In the genomic region with DNA sequence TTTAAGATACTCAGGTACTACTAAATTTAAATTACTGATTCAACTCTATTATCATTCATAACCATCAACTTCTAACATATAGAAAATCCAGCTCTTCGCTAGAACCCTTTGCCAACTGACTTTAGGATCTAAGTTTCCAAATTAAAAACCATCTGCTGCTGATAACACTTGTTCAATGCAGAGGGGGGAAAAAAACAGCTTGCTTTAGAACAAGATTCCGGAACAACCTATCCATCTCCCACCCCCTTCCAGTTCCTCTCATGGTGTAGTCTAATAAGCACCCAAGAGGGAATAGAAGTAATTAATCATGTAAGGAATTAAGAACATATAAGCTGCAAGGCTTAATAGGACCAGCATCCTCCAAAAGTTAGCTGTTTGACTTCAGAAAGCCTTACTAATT, we compare ENCODE assay signal across 7 mouse cellular contexts. TPM values are rescaled to one million over a fixed set of nuclear protein-coding genes. Genes with fewer than 3 reads are reported as not detected.
DNase-seq lines count a peak whose midpoint lies in the region; ATAC-seq lines count a peak whose summit lies in the region.

No protein-coding gene starts in this region.

- no peak for DNase-seq in forebrain, embryonic 11.5 days (ENCODE audit: low spot score)
- DNase-seq in urinary bladder, adult 18-20 months (ENCODE audit: low spot score in 2 of 2), result no peak
- DNase-seq in left cerebral cortex, adult 9 months (ENCODE audit: low spot score in 2 of 2), result no peak

- no peaks in the 10 kb centered on the region for H3K9me3 ChIP-seq in megakaryocyte, embryonic 14.5 days
- no peaks in the 10 kb centered on the region for H3K9me3 ChIP-seq in forebrain, embryonic 11.5 days (ENCODE audit: control insufficient read depth, low read length)
- H3K9me3 ChIP-seq in limb, embryonic 13.5 days, result no peaks in the 10 kb centered on the region
- no peaks in the 10 kb centered on the region for H3K9me3 ChIP-seq in stomach, embryonic 16.5 days (replicated peaks; ENCODE audit: control insufficient read depth, low read length)

- peak overlapping the region; percentile 97 for H3K4me3 ChIP-seq in megakaryocyte, embryonic 14.5 days (replicated peaks)
- peak overlapping the region; percentile 79 for H3K4me3 ChIP-seq in forebrain, embryonic 11.5 days (ENCODE audit: low read depth, low read length)
- peak overlapping the region; percentile 83 for H3K4me3 ChIP-seq in limb, embryonic 13.5 days
- peak overlapping the region; percentile 88 for H3K4me3 ChIP-seq in stomach, embryonic 16.5 days (replicated peaks; ENCODE audit: low read length)

- peaks cover 33% of the 10 kb centered on the region for H3K4me1 ChIP-seq in megakaryocyte, embryonic 14.5 days
- no peaks in the 10 kb centered on the region; the same call in 1 of the 2 replicates for H3K4me1 ChIP-seq in forebrain, embryonic 11.5 days (replicated peaks; ENCODE audit: control insufficient read depth, insufficient read depth, low read length)
- H3K4me1 ChIP-seq in limb, embryonic 13.5 days, result peaks cover 21% of the 10 kb centered on the region
- H3K4me1 ChIP-seq in stomach, embryonic 16.5 days (ENCODE audit: control insufficient read depth, insufficient read depth, low read length), result peaks cover 17% of the 10 kb centered on the region

- H3K36me3 ChIP-seq in megakaryocyte, embryonic 14.5 days (replicated peaks; ENCODE audit: low read length), result no peaks in the 10 kb centered on the region
- H3K36me3 ChIP-seq in forebrain, embryonic 11.5 days (ENCODE audit: control insufficient read depth, insufficient read depth, low read length), result no peaks in the 10 kb centered on the region
- H3K36me3 ChIP-seq in limb, embryonic 13.5 days, result no peaks in the 10 kb centered on the region
- no peaks in the 10 kb centered on the region for H3K36me3 ChIP-seq in stomach, embryonic 16.5 days (ENCODE audit: control insufficient read depth, insufficient read depth, low read length)

- 31% methylated on average over 2 of the region's 2 CpGs for WGBS in forebrain, embryonic 11.5 days
- WGBS in limb, embryonic 13.5 days, result 25% methylated on average over 2 of the region's 2 CpGs
- WGBS in stomach, embryonic 16.5 days, result 19% methylated on average over 2 of the region's 2 CpGs

- 0 out of 2 replicates have a peak overlapping the region, but pooled peaks have one; percentile 64 for H3K27ac ChIP-seq in forebrain, embryonic 11.5 days (ENCODE audit: low read depth, low read length)
- H3K27ac ChIP-seq in limb, embryonic 13.5 days, result no peak overlapping the region
- H3K27ac ChIP-seq in stomach, embryonic 16.5 days (ENCODE audit: low read length), result no peak overlapping the region

- H3K27me3 ChIP-seq in megakaryocyte, embryonic 14.5 days (replicated peaks), result no peaks in the 10 kb centered on the region
- no peaks in the 10 kb centered on the region for H3K27me3 ChIP-seq in forebrain, embryonic 11.5 days (ENCODE audit: control insufficient read depth, insufficient read depth, low read length)
- no peaks in the 10 kb centered on the region for H3K27me3 ChIP-seq in limb, embryonic 13.5 days
- no peaks in the 10 kb centered on the region for H3K27me3 ChIP-seq in stomach, embryonic 16.5 days (ENCODE audit: control insufficient read depth, insufficient read depth, low read length)

- H3K9ac ChIP-seq in forebrain, embryonic 11.5 days (ENCODE audit: low read length), result peak overlapping the region; percentile 74
- H3K9ac ChIP-seq in limb, embryonic 13.5 days, result peak overlapping the region; percentile 75
- peak overlapping the region; percentile 78; the same call in 1 of the 2 replicates for H3K9ac ChIP-seq in stomach, embryonic 16.5 days (ENCODE audit: low read length)

- peak overlapping the region; percentile 92 for H3K4me2 ChIP-seq in forebrain, embryonic 11.5 days (ENCODE audit: low read depth, low read length, severe bottlenecking)
- H3K4me2 ChIP-seq in limb, embryonic 13.5 days (replicated peaks), result peak overlapping the region; percentile 96
- peak overlapping the region; percentile 94 for H3K4me2 ChIP-seq in stomach, embryonic 16.5 days (ENCODE audit: low read depth, low read length)

- ATAC-seq in megakaryocyte, adult 5-6 weeks (ENCODE audit: poor library complexity, severe bottlenecking), result no peak
- no peak for ATAC-seq in forebrain, embryonic 11.5 days (replicated peaks; ENCODE audit: low FRiP score)
- ATAC-seq in limb, embryonic 13.5 days (ENCODE audit: low FRiP score, low read depth), result no peak
- no peak for ATAC-seq in stomach, embryonic 16.5 days (ENCODE audit: insufficient read depth, low FRiP score)

RNA-seq across cellular contexts. Expression of gene Lin54, which starts 1.2 kb away (rescaled TPM):
- 0.39 TPM in 1 of 2 replicates, not detected in the other for polyA plus RNA-seq in megakaryocyte, embryonic 14.5 days (2012; ENCODE audit: insufficient read depth, low replicate concordance)
- total RNA-seq in megakaryocyte, adult 5-6 weeks (2015), result 36.7 and 39.9 TPM in 2 replicates
- 42.2 and 45.1 TPM in 2 replicates for total RNA-seq in megakaryocyte, adult 5-6 weeks (2017)
- 18.5 and 22.0 TPM in 2 replicates for polyA plus RNA-seq in forebrain, embryonic 11.5 days (2014; fragmentation: Nextera tagmentation; extraction: Ambion mirVana)
- 11.0 and 13.4 TPM in 2 replicates for polyA plus RNA-seq in limb, embryonic 13.5 days (2015; fragmentation: Nextera tagmentation; extraction: Ambion mirVana)
- polyA plus RNA-seq in stomach, embryonic 16.5 days (2015; fragmentation: Nextera tagmentation; extraction: Ambion mirVana), result 11.3 and 12.7 TPM in 2 replicates

RNA-seq across cellular contexts. Expression of gene Cops4, which starts 18.9 kb away (rescaled TPM):
- polyA plus RNA-seq in megakaryocyte, embryonic 14.5 days (2012; ENCODE audit: insufficient read depth, low replicate concordance), result 2.9 and 14.4 TPM in 2 replicates
- total RNA-seq in megakaryocyte, adult 5-6 weeks (2015), result 45.6 and 56.6 TPM in 2 replicates
- total RNA-seq in megakaryocyte, adult 5-6 weeks (2017), result 81.4 and 81.5 TPM in 2 replicates
- polyA plus RNA-seq in forebrain, embryonic 11.5 days (2014; fragmentation: Nextera tagmentation; extraction: Ambion mirVana), result 227 and 231 TPM in 2 replicates
- polyA plus RNA-seq in limb, embryonic 13.5 days (2015; fragmentation: Nextera tagmentation; extraction: Ambion mirVana), result 225 and 235 TPM in 2 replicates
- 163 and 168 TPM in 2 replicates for polyA plus RNA-seq in stomach, embryonic 16.5 days (2015; fragmentation: Nextera tagmentation; extraction: Ambion mirVana)

Comparison
In these comparisons a context has a peak if more than half of its experiments do, and no peak if none do; other contexts are left out.
1. RNA of gene Cops4, which starts 18.9 kb away (polyA plus RNA-seq): 227 to 231 TPM in forebrain, embryonic 11.5 days, 225 to 235 TPM in limb, embryonic 13.5 days and 163 to 168 TPM in stomach, embryonic 16.5 days; 2.9 to 14.4 TPM in megakaryocyte, embryonic 14.5 days; every median in the first group is over 10 times any median in the second.
2. Peak in every context shown above with its lines, with median percentiles within 50 percentile points of each other: H3K4me3 ChIP-seq, H3K4me2 ChIP-seq and H3K9ac ChIP-seq.